Mouse (Mus musculus): Measurements from ENCODE around the gene Hunk.

The Hunk gene

DNA sequence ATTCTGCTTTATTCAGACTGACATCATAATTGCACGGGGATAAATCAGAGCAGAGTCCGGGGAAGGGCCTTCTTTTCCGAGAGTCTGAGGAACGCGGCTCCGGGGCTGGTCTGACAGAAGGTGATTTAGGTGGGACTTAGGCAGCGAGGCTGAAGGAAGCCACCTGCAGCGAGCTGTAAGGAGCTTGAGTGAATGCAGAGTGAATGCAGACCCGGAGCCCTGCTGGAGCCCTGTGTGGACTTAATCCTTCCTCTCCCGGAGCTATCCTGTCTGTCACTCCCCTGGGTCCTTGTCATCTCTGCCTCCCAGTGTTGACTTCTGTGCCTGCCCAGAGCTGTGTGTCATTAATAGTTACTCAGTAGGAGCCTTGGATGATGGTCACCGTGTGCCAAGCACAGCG is 32.8 kb downstream of the Hunk start:
- Histone ChIP-seq H3K36me3 (ENCODE audit: insufficient read depth, low read length) (no peaks in the 10 kb centered on the region; the same call in 1 of the 2 replicates), H3K4me1 (replicated peaks; ENCODE audit: low read depth, low read length) (peaks cover 66% of the 10 kb centered on the region), H3K9me3 (ENCODE audit: low read length) (peaks cover 3% of the 10 kb centered on the region; the same call in 1 of the 2 replicates), H3K27me3 (ENCODE audit: insufficient read depth, low read length) (no peaks in the 10 kb centered on the region), H3K4me3 (replicated peaks; ENCODE audit: low read length) (no peak overlapping the region)
- TF ChIP-seq NANOG (IDR thresholded peaks at IDR 0.05; ENCODE audit: borderline replicate concordance, low read length) (no peak), CTCF (conservative IDR thresholded peaks at IDR 0.05; ENCODE audit: low read length) (no peak), POU5F1 (IDR thresholded peaks at IDR 0.05; ENCODE audit: borderline replicate concordance, low read length) (no peak)

DNA sequence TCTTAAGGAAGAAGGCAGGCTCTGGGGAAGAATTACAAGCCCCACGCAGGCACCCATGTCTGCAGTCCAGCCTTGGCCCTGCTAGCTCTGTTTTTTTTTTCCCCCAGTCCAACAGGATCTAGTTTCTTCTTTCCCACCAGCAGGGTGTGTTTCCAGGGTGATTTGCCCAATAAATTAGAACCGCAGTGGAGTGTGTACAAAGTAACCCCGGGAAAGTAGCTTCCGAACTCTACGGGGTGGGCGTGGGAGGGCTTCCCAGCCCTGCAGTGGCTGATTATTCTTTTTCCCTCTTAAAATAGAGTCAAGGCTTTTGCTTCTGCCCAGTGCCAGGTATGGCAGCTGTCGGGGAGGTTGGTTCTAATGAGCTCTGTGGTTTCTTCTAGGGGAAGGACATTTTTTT is 35.3 kb downstream of the Hunk start:
- TF ChIP-seq CTCF (conservative IDR thresholded peaks at IDR 0.05; ENCODE audit: low read length), result no peak
- no peak for TF ChIP-seq POU5F1 (IDR thresholded peaks at IDR 0.05; ENCODE audit: borderline replicate concordance, low read length)
- TF ChIP-seq NANOG (IDR thresholded peaks at IDR 0.05; ENCODE audit: borderline replicate concordance, low read length), result no peak
- H3K4me3 ChIP-seq (replicated peaks; ENCODE audit: low read length), result no peak overlapping the region

DNA sequence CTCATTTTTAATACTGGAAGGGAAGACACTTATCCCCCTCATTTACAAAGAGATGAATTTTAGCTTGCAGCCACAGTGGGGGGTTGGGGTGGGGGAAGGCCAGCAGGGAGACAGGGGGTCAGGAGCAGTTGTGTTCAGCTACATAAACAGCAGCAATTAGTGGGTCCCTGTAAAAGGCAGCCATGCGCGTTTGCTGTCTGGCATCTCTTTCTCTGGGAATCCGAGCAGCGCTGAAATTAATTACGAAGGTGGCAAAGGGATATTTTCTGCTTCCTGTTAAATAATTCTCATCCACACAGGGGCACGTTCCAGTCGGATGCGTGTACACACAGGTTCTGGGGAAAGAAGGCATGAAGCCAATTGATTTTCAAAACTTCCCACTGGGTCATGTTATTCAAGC is 35.7 kb downstream of the Hunk start:
- no peaks in the 10 kb centered on the region for H3K9me3 ChIP-seq (ENCODE audit: low read length)
- TF ChIP-seq NANOG (IDR thresholded peaks at IDR 0.05; ENCODE audit: borderline replicate concordance, low read length) (no peak), CTCF (conservative IDR thresholded peaks at IDR 0.05; ENCODE audit: low read length) (no peak), POU5F1 (IDR thresholded peaks at IDR 0.05; ENCODE audit: borderline replicate concordance, low read length) (no peak)

More for the DNA sequence above, 35.3 kb downstream of the Hunk start:
- H3K36me3 ChIP-seq (ENCODE audit: insufficient read depth, low read length), result no peaks in the 10 kb centered on the region
- no peaks in the 10 kb centered on the region for H3K9me3 ChIP-seq (ENCODE audit: low read length)
- peaks cover 91% of the 10 kb centered on the region for H3K4me1 ChIP-seq (replicated peaks; ENCODE audit: low read depth, low read length)
- no peaks in the 10 kb centered on the region for H3K27me3 ChIP-seq (ENCODE audit: insufficient read depth, low read length)

DNA sequence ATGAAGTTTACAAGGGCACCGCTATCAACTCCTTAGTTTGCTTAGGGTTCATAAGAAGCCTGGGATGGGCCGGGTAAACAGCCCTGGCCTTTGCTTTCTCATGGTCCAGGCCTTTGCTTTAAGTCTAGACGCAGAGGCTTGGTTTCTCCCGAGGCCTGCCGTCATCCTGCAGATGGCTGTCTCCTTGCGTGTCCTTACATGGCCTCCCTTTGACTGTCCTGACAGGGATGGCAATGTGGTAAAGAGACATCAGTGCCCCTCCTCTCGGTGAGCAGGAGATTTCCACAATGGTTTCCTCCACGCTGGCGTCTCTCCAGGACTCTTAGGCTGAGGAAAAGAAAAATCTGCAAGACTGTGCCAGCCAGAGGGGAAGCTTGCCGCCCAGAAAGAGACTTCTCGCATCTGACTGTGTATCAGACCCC is 36.3 kb downstream of the Hunk start:
- no peaks in the 10 kb centered on the region for H3K27me3 ChIP-seq (ENCODE audit: insufficient read depth, low read length)
- TF ChIP-seq POU5F1 (IDR thresholded peaks at IDR 0.05; ENCODE audit: borderline replicate concordance, low read length), result no peak
- no peak for TF ChIP-seq CTCF (conservative IDR thresholded peaks at IDR 0.05; ENCODE audit: low read length)
- TF ChIP-seq NANOG (IDR thresholded peaks at IDR 0.05; ENCODE audit: borderline replicate concordance, low read length), result no peak
- H3K4me3 ChIP-seq (replicated peaks; ENCODE audit: low read length), result no peak overlapping the region
- H3K4me1 ChIP-seq (replicated peaks; ENCODE audit: low read depth, low read length), result peaks cover 93% of the 10 kb centered on the region
- H3K36me3 ChIP-seq (ENCODE audit: insufficient read depth, low read length), result no peaks in the 10 kb centered on the region
- H3K9me3 ChIP-seq (ENCODE audit: low read length), result no peaks in the 10 kb centered on the region

More for the DNA sequence above, 35.7 kb downstream of the Hunk start:
- Histone ChIP-seq H3K4me3 (replicated peaks; ENCODE audit: low read length) (no peak overlapping the region), H3K4me1 (replicated peaks; ENCODE audit: low read depth, low read length) (peaks cover 93% of the 10 kb centered on the region), H3K36me3 (ENCODE audit: insufficient read depth, low read length) (no peaks in the 10 kb centered on the region), H3K27me3 (ENCODE audit: insufficient read depth, low read length) (no peaks in the 10 kb centered on the region)

DNA sequence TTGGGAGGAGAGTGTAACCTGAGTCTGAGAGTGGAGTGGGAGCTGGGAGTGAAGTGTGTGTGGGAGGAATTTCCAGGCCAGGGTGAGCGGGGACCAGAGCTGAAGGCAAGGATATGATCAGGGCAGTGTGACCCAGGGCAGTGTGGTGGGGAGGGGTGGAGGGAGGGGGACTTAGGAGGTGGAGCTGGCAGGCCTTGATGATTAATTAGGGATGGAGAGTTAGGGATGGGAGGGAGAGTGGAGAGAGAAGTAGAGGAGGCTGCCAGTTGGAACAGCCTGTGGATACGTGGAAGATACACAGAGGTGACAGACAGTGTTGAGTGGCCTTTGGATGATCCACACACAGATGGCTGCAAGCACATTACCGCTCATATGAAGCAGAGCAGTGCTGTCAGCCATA is 38.1 kb downstream of the Hunk start:
- no peaks in the 10 kb centered on the region for H3K36me3 ChIP-seq (ENCODE audit: insufficient read depth, low read length)
- no peaks in the 10 kb centered on the region for H3K27me3 ChIP-seq (ENCODE audit: insufficient read depth, low read length)
- no peaks in the 10 kb centered on the region for H3K9me3 ChIP-seq (ENCODE audit: low read length)
- no peak overlapping the region for H3K4me3 ChIP-seq (replicated peaks; ENCODE audit: low read length)
- peaks cover 88% of the 10 kb centered on the region for H3K4me1 ChIP-seq (replicated peaks; ENCODE audit: low read depth, low read length)
- TF ChIP-seq POU5F1 (IDR thresholded peaks at IDR 0.05; ENCODE audit: borderline replicate concordance, low read length), result no peak
- no peak for TF ChIP-seq CTCF (conservative IDR thresholded peaks at IDR 0.05; ENCODE audit: low read length)
- TF ChIP-seq NANOG (IDR thresholded peaks at IDR 0.05; ENCODE audit: borderline replicate concordance, low read length), result no peak

DNA sequence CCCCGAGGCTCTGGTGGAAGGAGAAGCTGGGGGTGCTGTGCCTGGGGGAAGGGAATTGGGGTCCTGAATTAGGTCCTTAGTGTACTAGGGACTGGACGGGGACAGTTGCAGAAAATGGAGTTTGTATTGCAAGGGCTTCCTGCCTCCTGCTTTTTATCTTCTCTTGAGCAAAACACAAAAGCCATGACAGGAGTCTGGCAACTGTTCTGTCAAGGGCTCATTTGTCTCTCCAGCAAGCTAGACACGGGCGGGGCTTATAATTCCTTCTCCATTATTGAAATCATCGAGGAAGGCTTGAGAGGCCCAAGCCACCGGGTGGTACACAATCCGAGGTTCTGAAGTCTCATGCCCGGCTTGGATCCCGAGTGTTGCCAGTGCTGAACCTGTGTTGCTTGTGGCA is 38.6 kb downstream of the Hunk start:
- H3K36me3 ChIP-seq (ENCODE audit: insufficient read depth, low read length), result no peaks in the 10 kb centered on the region
- peaks cover 87% of the 10 kb centered on the region for H3K4me1 ChIP-seq (replicated peaks; ENCODE audit: low read depth, low read length)
- no peaks in the 10 kb centered on the region for H3K27me3 ChIP-seq (ENCODE audit: insufficient read depth, low read length)
- TF ChIP-seq POU5F1 (IDR thresholded peaks at IDR 0.05; ENCODE audit: borderline replicate concordance, low read length) (no peak), CTCF (conservative IDR thresholded peaks at IDR 0.05; ENCODE audit: low read length) (no peak), NANOG (IDR thresholded peaks at IDR 0.05; ENCODE audit: borderline replicate concordance, low read length) (no peak)
- H3K9me3 ChIP-seq (ENCODE audit: low read length), result no peaks in the 10 kb centered on the region
- no peak overlapping the region for H3K4me3 ChIP-seq (replicated peaks; ENCODE audit: low read length)

DNA sequence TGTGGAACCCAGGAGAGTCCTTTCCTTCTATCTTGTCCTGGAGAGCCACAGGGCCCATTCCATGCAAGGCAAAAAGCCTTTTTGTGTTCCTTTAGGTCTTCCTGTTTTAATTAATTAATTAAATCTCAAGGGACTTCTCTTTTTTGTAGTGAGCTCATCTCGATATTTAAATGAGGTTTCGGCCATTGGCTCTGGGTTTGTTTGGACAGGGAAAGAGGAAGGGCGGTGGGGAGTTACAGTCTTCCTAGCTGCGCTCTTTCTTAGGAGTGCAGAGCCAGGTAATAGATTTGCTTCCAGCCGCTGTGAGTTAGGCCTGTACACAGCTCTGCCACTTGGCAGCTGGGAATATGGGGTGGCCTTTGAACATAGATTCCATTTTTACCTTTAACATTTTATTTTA is 40.4 kb downstream of the Hunk start:
- Histone ChIP-seq H3K27me3 (ENCODE audit: insufficient read depth, low read length) (no peaks in the 10 kb centered on the region), H3K36me3 (ENCODE audit: insufficient read depth, low read length) (peaks cover under 1% of the 10 kb centered on the region; the same call in 1 of the 2 replicates), H3K4me1 (replicated peaks; ENCODE audit: low read depth, low read length) (peaks cover 86% of the 10 kb centered on the region), H3K4me3 (replicated peaks; ENCODE audit: low read length) (no peak overlapping the region), H3K9me3 (ENCODE audit: low read length) (peaks cover 7% of the 10 kb centered on the region; the same call in 1 of the 2 replicates)
- TF ChIP-seq POU5F1 (IDR thresholded peaks at IDR 0.05; ENCODE audit: borderline replicate concordance, low read length) (no peak), CTCF (conservative IDR thresholded peaks at IDR 0.05; ENCODE audit: low read length) (no peak), NANOG (IDR thresholded peaks at IDR 0.05; ENCODE audit: borderline replicate concordance, low read length) (no peak)

DNA sequence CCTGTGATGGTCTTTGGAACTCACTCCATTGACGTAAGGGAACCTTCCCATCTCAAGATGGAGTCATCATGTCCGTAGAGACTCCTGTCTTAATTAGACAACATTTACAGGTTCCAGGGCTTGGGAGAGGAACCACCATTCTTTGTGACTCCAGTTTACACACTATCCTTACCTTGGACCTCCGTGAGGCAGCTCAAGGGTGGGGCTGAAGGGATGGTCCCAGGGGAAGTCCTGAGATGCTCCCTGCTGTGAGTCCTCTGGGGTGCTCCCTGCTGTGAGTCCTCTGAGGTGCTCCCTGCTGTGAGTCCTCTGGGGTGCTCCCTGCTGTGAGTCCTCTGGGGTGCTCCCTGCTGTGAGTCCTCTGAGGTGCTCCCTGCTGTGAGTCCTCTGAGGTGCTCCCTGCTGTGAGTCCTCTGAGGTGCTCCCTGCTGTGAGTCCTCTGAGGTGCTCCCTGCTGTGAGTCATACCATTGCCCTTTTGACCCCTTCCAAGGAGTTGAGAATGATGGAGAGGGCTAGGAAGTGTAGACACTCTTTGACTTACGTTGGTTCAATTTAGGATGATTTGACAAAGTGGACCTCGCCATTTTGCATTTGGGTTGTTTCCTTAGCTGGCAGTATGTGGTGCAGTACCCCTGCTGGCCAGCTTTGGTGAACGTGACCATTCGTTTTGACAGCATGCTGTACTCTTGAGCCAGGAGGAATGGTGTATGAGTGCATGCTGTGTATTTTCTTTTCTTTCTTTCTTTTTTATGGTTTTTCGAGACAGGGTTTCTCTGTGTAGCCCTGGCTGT is 42.2 kb downstream of the Hunk start:
- Histone ChIP-seq H3K36me3 (ENCODE audit: insufficient read depth, low read length) (peaks cover 16% of the 10 kb centered on the region), H3K4me1 (replicated peaks; ENCODE audit: low read depth, low read length) (peaks cover 72% of the 10 kb centered on the region), H3K9me3 (ENCODE audit: low read length) (peaks cover 25% of the 10 kb centered on the region), H3K27me3 (ENCODE audit: insufficient read depth, low read length) (no peaks in the 10 kb centered on the region), H3K4me3 (replicated peaks; ENCODE audit: low read length) (no peak overlapping the region)
- no peak for TF ChIP-seq CTCF (conservative IDR thresholded peaks at IDR 0.05; ENCODE audit: low read length)
- TF ChIP-seq NANOG (IDR thresholded peaks at IDR 0.05; ENCODE audit: borderline replicate concordance, low read length), result no peak
- no peak for TF ChIP-seq POU5F1 (IDR thresholded peaks at IDR 0.05; ENCODE audit: borderline replicate concordance, low read length)

All from E14TG2a.4 (cell line).